Mouse (Mus musculus) liver, embryonic 14.5 days (tissue): Measurements from ENCODE around the gene Prkcq. TPM values are rescaled to one million over a fixed set of nuclear protein-coding genes. Genes with fewer than 3 reads are reported as not detected.

ENCODE experiments used
- ATAC-seq: fragments of 200-750 bp; cut with Nextera tagmentation; 2 replicates; pipeline ENCODE4 v1.8.0; 2017; ENCODE audit warnings: moderate number of reproducible peaks, mild to moderate bottlenecking, moderate library complexity; ENCODE audit not compliant: insufficient read depth
- DNase-seq, 3 experiments: peaks; one replicate each; pipeline ENCODE4 v3.0.0-alpha.2; 2012 to 2013; ENCODE audit warnings: low read depth in 3 of 3, low spot score in 3 of 3
- H3K27ac ChIP-seq: fragments of 300-500 bp; sonication (generic); 2 replicates; pipeline ENCODE4 v1.5.1; 2014; ENCODE audit warnings: moderate library complexity, mild to moderate bottlenecking, control low read depth, inconsistent platforms
- H3K27me3 ChIP-seq: fragments of 300-500 bp; sonication (generic); 2 replicates; pipeline ENCODE4 v1.6.1; 2014; ENCODE audit warnings: mild to moderate bottlenecking, low read length, moderate library complexity; ENCODE audit not compliant: control insufficient read depth, insufficient read depth
- H3K36me3 ChIP-seq: fragments of 300-500 bp; sonication (generic); replicated peaks from 2 replicates; pipeline ENCODE4 v1.6.1; 2014; ENCODE audit warnings: low read depth; ENCODE audit not compliant: control insufficient read depth, insufficient read depth
- H3K4me1 ChIP-seq, 2 experiments: fragments of 200-500 bp in 1 of 2; fragments of 300-500 bp in 1 of 2; sonication (generic) in 1 of 2; replicated peaks; 2 replicates each; pipeline ENCODE4 v1.6.1; 2012 to 2014; ENCODE audit warnings: antibody characterized with exemption in 1 of 2, inconsistent platforms in 1 of 2, low read length in 1 of 2; ENCODE audit not compliant: control insufficient read depth in 2 of 2, insufficient read depth in 2 of 2
- H3K4me2 ChIP-seq: fragments of 300-500 bp; sonication (generic); 2 replicates; pipeline ENCODE4 v1.6.1; 2014; ENCODE audit warnings: low read depth, mild to moderate bottlenecking, control low read depth, moderate library complexity
- H3K4me3 ChIP-seq, 2 experiments: fragments of 200-500 bp in 1 of 2; fragments of 300-500 bp in 1 of 2; sonication (generic) in 1 of 2; 2 replicates each; pipeline ENCODE4 v1.5.1; 2012 to 2014; ENCODE audit warnings: low read depth in 2 of 2, low read length in 2 of 2, mild to moderate bottlenecking in 2 of 2, control low read depth in 1 of 2, inconsistent platforms in 1 of 2, moderate library complexity in 1 of 2; ENCODE audit not compliant: insufficient read depth in 1 of 2
- H3K9ac ChIP-seq: fragments of 300-500 bp; sonication (generic); replicated peaks from 2 replicates; pipeline ENCODE4 v1.6.1; 2014; ENCODE audit warnings: mild to moderate bottlenecking, control low read depth, moderate library complexity
- H3K9me3 ChIP-seq: fragments of 300-500 bp; sonication (generic); 2 replicates; pipeline ENCODE4 v1.6.1; 2016; ENCODE audit warnings: low read length, mixed read lengths; ENCODE audit not compliant: control insufficient read depth
- CTCF ChIP-seq: IDR thresholded peaks from 2 replicates; pipeline ENCODE4 v1.5.1; 2016; ENCODE audit warnings: antibody characterized with exemption, low read depth, control low read depth
- EP300 ChIP-seq: IDR thresholded peaks from 2 replicates; pipeline ENCODE4 v1.6.1; 2016; ENCODE audit warnings: antibody characterized with exemption, low read depth
- WGBS: fragments of 180-500 bp; shearing (Covaris S2); extraction: QIAGEN DNeasy Blood & Tissue Kit; methylation state at CpG from one replicate; pipeline ENCODE4 v1.1.7; 2014; ENCODE audit not compliant: insufficient replicate concordance; 5-methylcytosine and 5-hydroxymethylcytosine counted together
- polyA plus RNA-seq, 2 experiments: library from polyadenylated mRNA; depleted of rRNA in 1 of 2; stranded (reverse) in 1 of 2; unstranded in 1 of 2; fragments of >200 nt; fragmentation: Nextera tagmentation in 1 of 2; extraction: Ambion mirVana in 1 of 2; gene quantifications; 2 replicates each; pipeline versions ENCODE4 v1.2.1 to v1.2.3; 2012 to 2014

Gene Prkcq
- polyA plus RNA-seq, 2 experiments: 2.1 to 3.4 TPM

- no peaks in the 10 kb centered on the region for H3K4me1 ChIP-seq
- no peaks in the 10 kb centered on the region for H3K9me3 ChIP-seq
- 54% methylated on average over 3 of the region's 3 CpGs for WGBS
- H3K36me3 ChIP-seq: no peaks in the 10 kb centered on the region
- no peak overlapping the region for H3K4me2 ChIP-seq
- ATAC-seq (no peak), DNase-seq (no peak)
- H3K27me3 ChIP-seq: no peaks in the 10 kb centered on the region
- TF ChIP-seq EP300: no peak
- no peak for TF ChIP-seq CTCF
- H3K27ac ChIP-seq: no peak overlapping the region
- no peak overlapping the region for H3K4me3 ChIP-seq
- no peak overlapping the region for H3K9ac ChIP-seq
Measured at GRCm38 (mm10) chr2:11160696-11161095, 11.2 kb upstream of the Prkcq start.

GRCm38 (mm10) chr2:11161336-11161735, 10.6 kb upstream of the Prkcq start:
- Histone ChIP-seq H3K27me3 (no peaks in the 10 kb centered on the region), H3K27ac (no peak overlapping the region), H3K9ac (no peak overlapping the region), H3K36me3 (no peaks in the 10 kb centered on the region), H3K4me1 (no peaks in the 10 kb centered on the region), H3K9me3 (no peaks in the 10 kb centered on the region), H3K4me3 (no peak overlapping the region), H3K4me2 (no peak overlapping the region)
- ATAC-seq: no peak
- no peak for DNase-seq
- no peak for TF ChIP-seq EP300
- no peak for TF ChIP-seq CTCF
- 73% methylated on average over 4 of the region's 4 CpGs for WGBS

- no peak for TF ChIP-seq CTCF
- TF ChIP-seq EP300: no peak
- no peaks in the 10 kb centered on the region for H3K36me3 ChIP-seq
- ATAC-seq: no peak
- no peaks in the 10 kb centered on the region for H3K27me3 ChIP-seq
- H3K4me2 ChIP-seq: no peak overlapping the region
- no peaks in the 10 kb centered on the region for H3K9me3 ChIP-seq
- no peak overlapping the region for H3K4me3 ChIP-seq
- H3K27ac ChIP-seq: no peak overlapping the region
- 49% methylated on average over 3 of the region's 3 CpGs for WGBS
- DNase-seq: no peak
- H3K9ac ChIP-seq: no peak overlapping the region
- no peaks in the 10 kb centered on the region for H3K4me1 ChIP-seq
Measured at GRCm38 (mm10) chr2:11162701-11163100, 9.2 kb upstream of the Prkcq start.

- ATAC-seq (no peak), DNase-seq (no peak)
- no peaks in the 10 kb centered on the region for H3K36me3 ChIP-seq
- WGBS: 65% methylated on average over 3 of the region's 3 CpGs
- no peak for TF ChIP-seq CTCF
- no peak for TF ChIP-seq EP300
- no peak overlapping the region for H3K9ac ChIP-seq
- H3K4me1 ChIP-seq: 0 out of 4 replicates have a peak, but pooled peaks cover 0 to 1% of the 10 kb centered on the region in 2 experiments
- no peak overlapping the region for H3K27ac ChIP-seq
- H3K4me2 ChIP-seq: no peak overlapping the region
- H3K4me3 ChIP-seq: no peak overlapping the region
- H3K9me3 ChIP-seq: no peaks in the 10 kb centered on the region
- H3K27me3 ChIP-seq: no peaks in the 10 kb centered on the region
Measured at GRCm38 (mm10) chr2:11164170-11164569, 7.7 kb upstream of the Prkcq start.

GRCm38 (mm10) chr2:11169721-11170335, 2.1 kb upstream of the Prkcq start:
- Histone ChIP-seq H3K4me2 (no peak overlapping the region), H3K27ac (no peak overlapping the region), H3K36me3 (no peaks in the 10 kb centered on the region), H3K4me1 (0 out of 4 replicates have a peak, but pooled peaks cover 0 to 1% of the 10 kb centered on the region in 2 experiments), H3K27me3 (no peaks in the 10 kb centered on the region; the same call in 1 of the 2 replicates), H3K4me3 (no peak overlapping the region), H3K9me3 (no peaks in the 10 kb centered on the region), H3K9ac (no peak overlapping the region)
- TF ChIP-seq EP300: no peak
- no peak for TF ChIP-seq CTCF
- 34% methylated on average over 6 of the region's 6 CpGs for WGBS
- ATAC-seq (no peak), DNase-seq (no peak)
